Mouse (Mus musculus): ENCODE measurements at regions not wholly inside any gene's neighbourhood (a gene's known extent, or its start where the extent isn't known, plus 50 kb on each side); places are given as distances from the start of the nearest gene placed in this dataset.

- DNase-seq (ENCODE audit: low spot score in 2 of 2) = no peak
Measured at GRCm38 (mm10) chr14:24618226-24619038, 131.5 kb downstream of the Rps24 start.

- DNase-seq (ENCODE audit: low spot score in 2 of 2) = no peak
Measured at GRCm38 (mm10) chr14:24631994-24632393, 145.1 kb downstream of the Rps24 start.

- DNase-seq (ENCODE audit: low spot score in 2 of 2) = no peak
Measured at GRCm38 (mm10) chr14:24641853-24642252, 154.9 kb downstream of the Rps24 start.

GRCm38 (mm10) chr14:24644117-24644808 is 157.3 kb downstream of the Rps24 start:
- no peak for DNase-seq (ENCODE audit: low spot score in 2 of 2)

- no peak for DNase-seq (ENCODE audit: low spot score in 2 of 2)
Measured at GRCm38 (mm10) chr14:24646239-24646848, 159.4 kb downstream of the Rps24 start.

- DNase-seq (ENCODE audit: low spot score in 2 of 2) = no peak
Measured at GRCm38 (mm10) chr14:24647722-24648121, 160.8 kb downstream of the Rps24 start.

GRCm38 (mm10) chr14:24650195-24650901 is 163.4 kb downstream of the Rps24 start:
- no peak for DNase-seq (ENCODE audit: low spot score in 2 of 2)

- no peak for DNase-seq (ENCODE audit: low spot score in 2 of 2)
Measured at GRCm38 (mm10) chr14:24650902-24651270, 164.0 kb downstream of the Rps24 start.

- DNase-seq (ENCODE audit: low spot score in 2 of 2) = no peak
Measured at GRCm38 (mm10) chr14:24652591-24652990, 165.7 kb downstream of the Rps24 start.

GRCm38 (mm10) chr14:24655580-24655979 is 168.7 kb downstream of the Rps24 start:
- peak; percentile 9 to 10 for DNase-seq (ENCODE audit: low spot score in 2 of 2)

- DNase-seq (ENCODE audit: low spot score in 2 of 2) = no peak
Measured at GRCm38 (mm10) chr14:24661797-24662196, 174.9 kb downstream of the Rps24 start.

GRCm38 (mm10) chr14:24665210-24665609 is 178.3 kb downstream of the Rps24 start:
- no peak for DNase-seq (ENCODE audit: low spot score in 2 of 2)
